Mouse (Mus musculus) neural tube, embryonic 11.5 days (tissue): ENCODE results near the gene Ubn1. TPM values are rescaled to one million over a fixed set of nuclear protein-coding genes. Genes with fewer than 3 reads are reported as not detected.

Experiments used
- ATAC-seq: fragments of 200-750 bp; cut with Nextera tagmentation; 2 replicates; pipeline ENCODE4 v1.8.0; 2017; ENCODE audit warnings: moderate number of reproducible peaks, mild to moderate bottlenecking, moderate TSS enrichment, moderate library complexity; ENCODE audit not compliant: insufficient read depth, low FRiP score, low TSS enrichment
- DNase-seq: peaks from one replicate; pipeline ENCODE4 v3.0.0-alpha.2; 2015; ENCODE audit warnings: low spot score
- H3K27ac ChIP-seq: fragments of 300-500 bp; sonication (generic); 2 replicates; pipeline ENCODE4 v1.5.1; 2014; ENCODE audit warnings: low read depth, mild to moderate bottlenecking, low read length
- H3K27me3 ChIP-seq: fragments of 300-500 bp; sonication (generic); 2 replicates; pipeline ENCODE4 v1.6.1; 2014; ENCODE audit warnings: mild to moderate bottlenecking, low read length, mixed read lengths; ENCODE audit not compliant: control insufficient read depth, insufficient read depth
- H3K36me3 ChIP-seq: fragments of 300-500 bp; sonication (generic); 2 replicates; pipeline ENCODE4 v1.6.1; 2014; ENCODE audit warnings: mild to moderate bottlenecking, low read length, moderate library complexity, mixed read lengths; ENCODE audit not compliant: control insufficient read depth, insufficient read depth
- H3K4me1 ChIP-seq: fragments of 300-500 bp; sonication (generic); 2 replicates; pipeline ENCODE4 v1.6.1; 2014; ENCODE audit warnings: low read length, mixed read lengths; ENCODE audit not compliant: control insufficient read depth, insufficient read depth
- H3K4me2 ChIP-seq: fragments of 300-500 bp; sonication (generic); 2 replicates; pipeline ENCODE4 v1.6.1; 2014; ENCODE audit warnings: low read depth, mild to moderate bottlenecking, moderate library complexity
- H3K4me3 ChIP-seq: fragments of 300-500 bp; sonication (generic); 2 replicates; pipeline ENCODE4 v1.5.1; 2014; ENCODE audit warnings: low read depth, low read length
- H3K9ac ChIP-seq: fragments of 300-500 bp; sonication (generic); 2 replicates; pipeline ENCODE4 v1.6.1; 2014; ENCODE audit warnings: mild to moderate bottlenecking, low read length
- H3K9me3 ChIP-seq: fragments of 300-500 bp; sonication (generic); 2 replicates; pipeline ENCODE4 v1.6.1; 2016; ENCODE audit warnings: low read length; ENCODE audit not compliant: control insufficient read depth
- WGBS: fragments of 180-500 bp; shearing (Covaris S2); extraction: QIAGEN DNeasy Blood & Tissue Kit; methylation state at CpG from one replicate; pipeline ENCODE4 v1.1.7; 2014; 5-methylcytosine and 5-hydroxymethylcytosine counted together
- polyA plus RNA-seq: library from polyadenylated mRNA; unstranded; fragments of >200 nt; fragmentation: Nextera tagmentation; extraction: Ambion mirVana; gene quantifications from 2 replicates; pipeline ENCODE4 v1.2.1, GENCODE M21; 2014

The Ubn1 gene
- polyA plus RNA-seq, 1 experiment from 2014 or later, result 22.6 TPM

DNA sequence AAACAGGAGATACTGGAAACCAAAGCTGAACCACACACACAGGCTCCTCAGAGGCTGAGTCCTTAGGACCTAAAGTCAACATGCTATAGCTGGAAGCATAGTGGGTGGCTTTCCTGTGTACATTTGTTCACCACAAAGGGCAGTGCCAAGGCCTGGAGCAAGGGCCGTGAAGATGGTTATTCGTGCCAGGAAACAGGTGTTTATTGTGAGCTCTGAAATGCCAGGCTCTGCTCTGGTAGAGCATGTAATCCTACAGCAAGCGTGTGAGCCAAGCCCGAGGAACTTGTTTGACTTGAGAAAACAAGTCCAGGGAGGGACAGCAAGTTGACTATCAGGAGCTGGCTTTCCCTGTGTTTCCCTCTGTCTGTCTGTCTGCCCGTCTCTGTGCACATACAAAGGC, 43.4 kb downstream of the Ubn1 start:
- DNase-seq (no peak), ATAC-seq (no peak)
- H3K27ac ChIP-seq, result no peak overlapping the region
- no peak overlapping the region for H3K9ac ChIP-seq
- H3K4me2 ChIP-seq, result no peak overlapping the region
- no peaks in the 10 kb centered on the region for H3K4me1 ChIP-seq
- H3K9me3 ChIP-seq, result no peaks in the 10 kb centered on the region
- no peak overlapping the region for H3K4me3 ChIP-seq
- no peaks in the 10 kb centered on the region; the same call in 1 of the 2 replicates for H3K36me3 ChIP-seq
- no peaks in the 10 kb centered on the region for H3K27me3 ChIP-seq
- WGBS, result 91% methylated on average over 5 of the region's 5 CpGs

- DNase-seq (no peak), ATAC-seq (no peak)
- Histone ChIP-seq H3K27ac (no peak overlapping the region), H3K4me2 (no peak overlapping the region), H3K27me3 (no peaks in the 10 kb centered on the region), H3K36me3 (no peaks in the 10 kb centered on the region), H3K9me3 (no peaks in the 10 kb centered on the region), H3K9ac (no peak overlapping the region), H3K4me1 (no peaks in the 10 kb centered on the region), H3K4me3 (no peak overlapping the region)
- 87% methylated on average over 8 of the region's 8 CpGs for whole genome bisulfite sequencing
Measured at GRCm38 (mm10) chr16:5096504-5096903, 46.6 kb downstream of the Ubn1 start.

- Histone ChIP-seq H3K36me3 (no peaks in the 10 kb centered on the region), H3K27ac (no peak overlapping the region), H3K9ac (no peak overlapping the region), H3K9me3 (no peaks in the 10 kb centered on the region), H3K4me3 (no peak overlapping the region), H3K4me1 (no peaks in the 10 kb centered on the region), H3K27me3 (no peaks in the 10 kb centered on the region), H3K4me2 (no peak overlapping the region)
- 89% methylated on average over 6 of the region's 6 CpGs for WGBS
- ATAC-seq (no peak), DNase-seq (no peak)
Measured at GRCm38 (mm10) chr16:5101000-5101399, 51.1 kb downstream of the Ubn1 start.

DNA sequence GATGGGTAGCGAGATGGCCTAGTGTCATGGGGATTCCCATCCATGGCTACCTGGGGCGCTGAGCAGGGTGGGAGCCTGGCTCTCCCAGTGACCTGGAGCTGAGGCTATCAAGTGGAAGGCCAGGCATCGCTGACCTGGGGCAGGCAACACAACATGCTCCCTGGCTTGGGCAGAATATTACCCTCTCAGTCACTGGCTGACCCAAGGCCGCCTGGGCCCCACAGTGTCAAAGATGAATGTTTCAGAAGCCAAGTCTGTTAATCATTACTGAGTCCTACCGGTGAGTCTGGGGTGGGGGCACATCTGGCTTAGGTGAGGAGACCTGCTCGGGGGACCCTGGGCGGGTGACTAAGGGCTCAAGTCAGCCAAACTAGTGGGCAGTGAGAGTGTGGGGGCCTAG, 60.0 kb downstream of the Ubn1 start:
- Histone ChIP-seq H3K27ac (no peak overlapping the region), H3K4me2 (no peak overlapping the region), H3K9ac (no peak overlapping the region), H3K9me3 (no peaks in the 10 kb centered on the region), H3K36me3 (no peaks in the 10 kb centered on the region), H3K27me3 (no peaks in the 10 kb centered on the region), H3K4me1 (no peaks in the 10 kb centered on the region), H3K4me3 (no peak overlapping the region)
- WGBS, result 68% methylated on average over 7 of the region's 7 CpGs
- no peak for ATAC-seq
- no peak for DNase-seq

DNA sequence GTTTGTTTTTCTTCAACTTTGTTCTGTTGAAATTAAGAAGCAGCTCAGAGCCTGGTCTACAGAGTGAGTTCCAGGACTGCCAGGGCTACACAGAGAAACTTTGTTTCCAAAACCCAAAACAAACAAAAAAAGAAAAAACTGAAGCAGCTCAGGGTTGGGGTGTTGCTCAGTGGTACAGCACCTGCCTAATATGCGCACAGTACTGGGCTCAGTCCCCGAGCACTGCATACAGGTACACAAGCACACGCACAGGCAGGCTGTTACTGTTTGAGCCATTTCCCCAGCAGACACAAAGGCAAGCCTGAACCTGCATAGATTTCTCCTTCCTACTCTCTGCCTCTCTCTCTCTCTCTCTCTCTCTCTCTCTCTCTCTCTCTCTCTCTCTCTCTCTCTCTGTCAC, 61.2 kb downstream of the Ubn1 start:
- ATAC-seq, result no peak
- Histone ChIP-seq H3K27ac (no peak overlapping the region), H3K4me3 (no peak overlapping the region), H3K36me3 (no peaks in the 10 kb centered on the region), H3K27me3 (no peaks in the 10 kb centered on the region), H3K4me2 (no peak overlapping the region), H3K9ac (no peak overlapping the region), H3K9me3 (no peaks in the 10 kb centered on the region), H3K4me1 (no peaks in the 10 kb centered on the region)
- WGBS, result 83% methylated on average over 3 of the region's 3 CpGs
- DNase-seq, result no peak

DNA sequence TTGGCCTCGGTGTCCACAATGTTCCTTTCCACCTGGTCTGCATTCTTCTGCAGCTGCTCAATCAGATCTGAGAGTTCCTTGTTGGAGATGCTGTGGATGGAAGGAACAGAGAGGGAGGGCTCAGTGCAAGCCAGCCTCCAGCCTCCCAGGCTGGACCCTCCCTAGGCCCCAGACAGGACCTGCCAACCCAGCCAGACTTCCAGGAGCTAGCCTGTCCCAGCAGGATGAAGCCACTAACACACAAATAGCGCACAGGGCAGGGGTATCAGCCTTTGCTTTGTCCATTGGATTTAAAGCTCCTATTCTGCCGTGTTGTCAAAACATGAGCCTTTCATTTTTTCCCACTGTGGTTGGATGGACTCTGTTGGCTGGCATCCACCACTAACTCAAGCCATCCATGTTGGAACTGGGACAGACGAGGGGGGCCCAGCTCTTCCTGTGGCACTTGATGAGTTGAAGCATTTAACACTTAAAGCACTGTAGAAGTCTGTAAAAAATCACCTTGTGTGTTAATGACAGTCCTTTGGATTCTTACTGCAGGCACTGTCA, 63.2 kb downstream of the Ubn1 start:
- H3K27me3 ChIP-seq, result no peaks in the 10 kb centered on the region
- no peak for DNase-seq
- no peaks in the 10 kb centered on the region for H3K4me1 ChIP-seq
- no peak overlapping the region for H3K4me3 ChIP-seq
- no peaks in the 10 kb centered on the region for H3K9me3 ChIP-seq
- ATAC-seq, result no peak
- 80% methylated on average over 4 of the region's 4 CpGs for WGBS
- H3K4me2 ChIP-seq, result no peak overlapping the region
- no peak overlapping the region for H3K27ac ChIP-seq
- no peak overlapping the region for H3K9ac ChIP-seq
- no peaks in the 10 kb centered on the region for H3K36me3 ChIP-seq

- ATAC-seq, result no peak
- DNase-seq, result no peak
Measured at GRCm38 (mm10) chr16:5113582-5113981, 63.7 kb downstream of the Ubn1 start.

DNA sequence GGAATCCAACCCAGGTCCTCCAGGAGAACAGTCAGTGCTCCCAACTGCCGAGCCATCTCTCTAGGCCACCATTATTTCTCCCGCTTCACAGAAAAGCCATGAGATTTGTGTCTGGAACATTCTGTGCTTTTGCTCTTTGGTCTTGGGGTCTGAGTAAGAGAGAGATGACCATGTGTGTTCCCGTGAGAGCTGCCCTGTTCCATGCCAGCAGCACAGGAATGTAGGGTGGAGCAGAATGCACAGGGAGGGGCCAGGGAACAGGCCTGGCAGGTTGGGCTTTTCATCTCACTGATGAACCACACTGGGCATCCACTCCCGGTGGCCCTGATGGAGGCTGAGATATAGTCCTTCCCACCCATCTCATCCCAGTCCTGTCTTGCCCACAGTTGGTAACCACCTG, 69.5 kb downstream of the Ubn1 start:
- ATAC-seq, result no peak
- 83% methylated on average over 4 of the region's 4 CpGs for WGBS
- no peak overlapping the region for H3K9ac ChIP-seq

More at GRCm38 (mm10) chr16:5113582-5113981, 63.7 kb downstream of the Ubn1 start:
- no peak overlapping the region for H3K27ac ChIP-seq
- no peak overlapping the region for H3K4me3 ChIP-seq
- no peaks in the 10 kb centered on the region for H3K36me3 ChIP-seq
- H3K9me3 ChIP-seq, result no peaks in the 10 kb centered on the region
- no peaks in the 10 kb centered on the region for H3K27me3 ChIP-seq
- no peak overlapping the region for H3K9ac ChIP-seq
- WGBS, result 76% methylated on average over 2 of the region's 2 CpGs
- H3K4me1 ChIP-seq, result no peaks in the 10 kb centered on the region
- H3K4me2 ChIP-seq, result no peak overlapping the region

GRCm38 (mm10) chr16:5119845-5120244, 70.0 kb downstream of the Ubn1 start:
- Histone ChIP-seq H3K9me3 (no peaks in the 10 kb centered on the region), H3K4me3 (no peak overlapping the region), H3K27me3 (no peaks in the 10 kb centered on the region), H3K9ac (no peak overlapping the region), H3K27ac (no peak overlapping the region), H3K4me1 (no peaks in the 10 kb centered on the region), H3K4me2 (no peak overlapping the region), H3K36me3 (no peaks in the 10 kb centered on the region)
- no peak for ATAC-seq
- no peak for DNase-seq
- 89% methylated on average over 4 of the region's 4 CpGs for WGBS

More for the DNA sequence above, 69.5 kb downstream of the Ubn1 start:
- no peaks in the 10 kb centered on the region for H3K36me3 ChIP-seq
- no peaks in the 10 kb centered on the region for H3K27me3 ChIP-seq
- no peak for DNase-seq
- H3K4me3 ChIP-seq, result no peak overlapping the region
- no peaks in the 10 kb centered on the region for H3K4me1 ChIP-seq
- no peaks in the 10 kb centered on the region for H3K9me3 ChIP-seq
- no peak overlapping the region for H3K27ac ChIP-seq
- no peak overlapping the region for H3K4me2 ChIP-seq
